9 mouse cellular contexts compared by ENCODE assay signal in genomic region chr6:136010290-136011037, GRCm38 (mm10).
A peak's percentile ranks its signal among the peaks of the same experiment; 100 is the strongest.
DNase-seq lines count a peak whose midpoint lies in the region; ATAC-seq lines count a peak whose summit lies in the region.
"Had no signal": no experiment of that assay in that cellular context is flagged by ENCODE, and none has a peak within 500 bp of the region (broad histone marks: within the 10 kb centered on the region; RNA-seq: fewer than 3 reads in every experiment).

No protein-coding gene starts in this region.

- 0 out of 2 replicates have a peak overlapping the region, but pooled peaks have one; percentile 7 for H3K4me2 ChIP-seq in forebrain, embryonic 14.5 days (ENCODE audit: low read length)

- ATAC-seq in common myeloid progenitor, adult 5-6 weeks (replicated peaks; ENCODE audit: low read depth, poor library complexity, severe bottlenecking), result peak; percentile 83
- ATAC-seq in forebrain, embryonic 14.5 days, result peak; percentile 79
- ATAC-seq: Patski had no signal

- H3K36me3 ChIP-seq in forebrain, embryonic 14.5 days (ENCODE audit: control insufficient read depth, insufficient read depth, low read length), result no peaks in the 10 kb centered on the region
- no peaks in the 10 kb centered on the region for H3K36me3 ChIP-seq in midbrain, embryonic 10.5 days

- intact Hi-C loops in heart, postnatal 25 days (cut with DNase I), result no loop called here

- DNase-seq in kidney, postnatal 14 days, result peak; percentile 41
- no peak for DNase-seq in kidney, adult 8-10 months
- peak; percentile 69 for DNase-seq in forebrain, embryonic 14.5 days (ENCODE audit: low spot score)
- peak; percentile 40 for DNase-seq in midbrain, embryonic 10.5 days (ENCODE audit: low spot score)
- no peak for DNase-seq in adrenal gland, postnatal 25 days
- DNase-seq in adrenal gland, adult 8-10 months, result no peak
- DNase-seq in heart, postnatal 25 days (ENCODE audit: low spot score), result no peak

- H3K9me3 ChIP-seq in forebrain, embryonic 14.5 days (replicated peaks; ENCODE audit: control insufficient read depth, low read length), result no peaks in the 10 kb centered on the region
- H3K9me3 ChIP-seq in midbrain, embryonic 10.5 days (replicated peaks), result no peaks in the 10 kb centered on the region

- WGBS in forebrain, embryonic 14.5 days, result 16% methylated on average over 7 of the region's 7 CpGs
- WGBS in midbrain, embryonic 10.5 days, result 37% methylated on average over 7 of the region's 7 CpGs

- peaks cover 10% of the 10 kb centered on the region for H3K4me1 ChIP-seq in forebrain, embryonic 14.5 days (ENCODE audit: control insufficient read depth, insufficient read depth, low read length)
- H3K4me1 ChIP-seq in midbrain, embryonic 10.5 days, result peaks cover 17% of the 10 kb centered on the region

- H3K27ac ChIP-seq in forebrain, embryonic 14.5 days (ENCODE audit: low read depth, low read length), result no peak overlapping the region
- H3K27ac ChIP-seq in midbrain, embryonic 10.5 days (replicated peaks), result peak overlapping the region; percentile 72

- H3K9ac ChIP-seq in forebrain, embryonic 14.5 days (ENCODE audit: low read length), result no peak overlapping the region

- H3K27me3 ChIP-seq in forebrain, embryonic 14.5 days (replicated peaks; ENCODE audit: control insufficient read depth, insufficient read depth, low read length), result no peaks in the 10 kb centered on the region
- H3K27me3 ChIP-seq in midbrain, embryonic 10.5 days (ENCODE audit: low read depth, poor library complexity, severe bottlenecking), result no peaks in the 10 kb centered on the region
- H3K27me3 ChIP-seq: Patski had no signal

- H3K4me3 ChIP-seq in forebrain, embryonic 14.5 days (ENCODE audit: low read depth, low read length), result no peak overlapping the region
- H3K4me3 ChIP-seq in midbrain, embryonic 10.5 days, result no peak overlapping the region

Comparison
In these comparisons a context has a peak if more than half of its experiments do, and no peak if none do; other contexts are left out.
1. DNase-seq: peak in kidney, postnatal 14 days (single experiment), forebrain, embryonic 14.5 days (single experiment) and midbrain, embryonic 10.5 days (single experiment); none in kidney, adult 8-10 months (0 of 2), adrenal gland, postnatal 25 days (single experiment), adrenal gland, adult 8-10 months (single experiment) and heart, postnatal 25 days (single experiment).